Mouse (Mus musculus): ENCODE data around the gene Mettl2.
A peak's percentile ranks its signal among the peaks of the same experiment; 100 is the strongest.
"Not testable (repeated sequence)": the region's sequence is repeated elsewhere in the genome, so short reads cannot be mapped to it uniquely, and the experiment has no call there.

The Mettl2 gene

GRCm38 (mm10) chr11:105125735-105126519 is at the start of gene Mettl2:
Gene Mettl2 (plus strand): TSS chr11:105126425.
- DNase-seq (ENCODE audit: low spot score in 2 of 2) = peak; percentile 92

GRCm38 (mm10) chr11:105112448-105112847 is 13.8 kb upstream of the Mettl2 start:
- DNase-seq (ENCODE audit: low spot score in 2 of 2) = not testable (repeated sequence)

- DNase-seq (ENCODE audit: low spot score in 2 of 2) = no peak
Measured at GRCm38 (mm10) chr11:105117814-105118213, 8.4 kb upstream of the Mettl2 start.

- DNase-seq (ENCODE audit: low spot score in 2 of 2) = no peak
Measured at GRCm38 (mm10) chr11:105120551-105121061, 5.6 kb upstream of the Mettl2 start.

GRCm38 (mm10) chr11:105121792-105122191 is 4.4 kb upstream of the Mettl2 start:
- DNase-seq (ENCODE audit: low spot score in 2 of 2) = not testable (repeated sequence)

- peak in 1 of 2 experiments; percentile 42 for DNase-seq (ENCODE audit: low spot score in 2 of 2)
Measured at GRCm38 (mm10) chr11:105123986-105124385, 2.2 kb upstream of the Mettl2 start.

GRCm38 (mm10) chr11:105126520-105127029 is 350 bp downstream of the Mettl2 start:
- peak in 1 of 2 experiments; percentile 42 for DNase-seq (ENCODE audit: low spot score in 2 of 2)

GRCm38 (mm10) chr11:105135692-105136091 is 9.5 kb downstream of the Mettl2 start:
- no peak for DNase-seq (ENCODE audit: low spot score in 2 of 2)

GRCm38 (mm10) chr11:105137255-105137654 is 11.0 kb downstream of the Mettl2 start:
- DNase-seq (ENCODE audit: low spot score in 2 of 2) = not testable (repeated sequence)

- DNase-seq (ENCODE audit: low spot score in 2 of 2) = not testable (repeated sequence)
Measured at GRCm38 (mm10) chr11:105140512-105140911, 14.3 kb downstream of the Mettl2 start.

GRCm38 (mm10) chr11:105141115-105141514 is 14.9 kb downstream of the Mettl2 start:
- DNase-seq (ENCODE audit: low spot score in 2 of 2) = no peak

- no peak for DNase-seq (ENCODE audit: low spot score in 2 of 2)
Measured at GRCm38 (mm10) chr11:105143564-105143963, 17.3 kb downstream of the Mettl2 start.

GRCm38 (mm10) chr11:105144084-105144483 is 17.9 kb downstream of the Mettl2 start:
- DNase-seq (ENCODE audit: low spot score in 2 of 2) = no peak

GRCm38 (mm10) chr11:105144508-105145210 is 18.4 kb downstream of the Mettl2 start:
- no peak for DNase-seq (ENCODE audit: low spot score in 2 of 2)

- no peak for DNase-seq (ENCODE audit: low spot score in 2 of 2)
Measured at GRCm38 (mm10) chr11:105145211-105145610, 19.0 kb downstream of the Mettl2 start.

- DNase-seq (ENCODE audit: low spot score in 2 of 2) = no peak
Measured at GRCm38 (mm10) chr11:105146593-105146992, 20.4 kb downstream of the Mettl2 start, which contains the start of gene Gm10842. Gene Gm10842 (plus strand): TSS chr11:105146893.

GRCm38 (mm10) chr11:105149353-105149752 is 23.1 kb downstream of the Mettl2 start:
- no peak for DNase-seq (ENCODE audit: low spot score in 2 of 2)

GRCm38 (mm10) chr11:105149766-105150165 is 23.5 kb downstream of the Mettl2 start:
- DNase-seq (ENCODE audit: low spot score in 2 of 2) = no peak

- DNase-seq (ENCODE audit: low spot score in 2 of 2) = no peak
Measured at GRCm38 (mm10) chr11:105150691-105151090, 24.5 kb downstream of the Mettl2 start.

- DNase-seq (ENCODE audit: low spot score in 2 of 2) = no peak
Measured at GRCm38 (mm10) chr11:105151226-105152016, 25.2 kb downstream of the Mettl2 start.

GRCm38 (mm10) chr11:105152017-105152300 is 25.7 kb downstream of the Mettl2 start:
- no peak for DNase-seq (ENCODE audit: low spot score in 2 of 2)

Data from right cerebral cortex, postnatal 10 days (tissue).